Mouse (Mus musculus): ENCODE data around the gene Tmem117.

DNA sequence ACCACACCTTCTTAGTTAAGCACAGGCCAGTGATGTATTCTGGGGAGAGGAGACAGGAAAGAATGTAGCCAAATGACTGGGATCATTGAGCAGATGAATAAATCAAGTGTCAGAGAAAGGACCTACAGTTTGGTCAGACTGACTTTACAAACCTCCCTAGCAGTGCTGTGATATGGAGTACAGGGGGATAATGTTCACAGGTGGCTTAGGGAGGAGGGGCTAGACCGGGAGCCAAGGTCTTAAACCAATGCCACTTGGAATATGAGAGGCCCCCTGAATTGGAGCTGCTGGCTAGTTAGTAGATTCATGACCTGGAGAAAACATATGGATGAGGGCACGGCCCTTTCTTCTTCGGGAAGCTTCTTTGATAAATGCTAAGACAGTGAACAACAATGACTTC lies 177.0 kb downstream of the Tmem117 start:
- TF ChIP-seq CTCF (IDR thresholded peaks at IDR 0.05; ENCODE audit: low read depth, low read length): no peak
- TF ChIP-seq POLR2A (IDR thresholded peaks at IDR 0.05; ENCODE audit: borderline replicate concordance, low read depth, low read length): no peak

Data from bone marrow macrophage, adult 2 months (primary cell).